Mouse (Mus musculus) erythroblast, adult 5-6 weeks (primary cell): ENCODE data around the gene Dhrs1. TPM values are rescaled to one million over a fixed set of nuclear protein-coding genes. Genes with fewer than 3 reads are reported as not detected.

ENCODE experiments used
- ATAC-seq: replicated peaks from 2 replicates; pipeline ENCODE4 v1.8.0; 2016; ENCODE audit warnings: moderate number of reproducible peaks, mild to moderate bottlenecking, moderate TSS enrichment, inconsistent platforms; ENCODE audit not compliant: poor library complexity, low FRiP score, severe bottlenecking
- total RNA-seq, 2 experiments: library from RNA; stranded (forward) in 1 of 2; stranded (reverse) in 1 of 2; fragments of 150-400 nt in 1 of 2; fragments of 200-764, 138-1000 nt in 1 of 2; gene quantifications; 2 replicates each; pipeline versions ENCODE4 v1.2.3 to v1.2.4; 2015 to 2017; ENCODE audit warnings: low replicate concordance in 2 of 2

The Dhrs1 gene
- total RNA-seq, 2 experiments from 2014 or later: 14.9 to 27.1 TPM

DNA sequence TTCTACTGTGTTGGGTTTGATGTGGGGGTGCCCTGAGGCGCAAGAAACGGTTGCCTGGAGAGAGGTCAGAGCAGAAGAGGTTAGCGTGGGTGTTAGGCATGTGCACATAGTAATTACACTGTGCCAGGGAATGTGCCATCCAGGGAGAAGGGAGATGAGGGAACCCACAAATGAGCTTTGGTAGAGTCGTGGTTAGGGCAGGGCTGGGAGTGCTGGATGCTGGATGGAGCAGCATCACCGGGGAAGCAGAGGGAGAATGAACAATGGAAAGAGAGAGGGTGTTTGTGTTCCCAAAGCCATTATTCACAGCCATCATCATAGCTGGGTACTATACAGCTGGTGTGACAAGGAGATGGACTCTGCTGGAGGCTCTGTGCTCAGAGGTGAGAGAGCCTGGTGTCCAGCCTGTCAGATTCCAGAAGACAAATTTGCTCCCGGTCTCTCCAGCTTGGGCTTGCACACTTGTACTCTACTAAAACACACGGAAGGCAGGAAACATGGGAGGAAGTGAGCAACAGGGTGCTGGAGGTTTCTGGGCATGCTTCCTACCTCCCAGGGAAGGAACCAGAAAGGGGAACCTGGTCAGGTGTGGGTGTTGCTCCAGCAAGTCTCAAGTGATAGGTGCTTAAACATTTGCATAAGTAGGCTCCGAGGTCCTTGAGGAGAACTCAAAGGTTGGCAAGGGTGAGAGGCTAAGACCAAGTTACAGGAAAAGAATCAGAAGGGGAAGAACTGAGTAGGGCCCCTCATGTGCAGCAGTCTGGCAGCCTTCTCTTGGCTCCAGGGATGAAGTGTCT is 17.4 kb downstream of the Dhrs1 start:
- no peak for ATAC-seq

GRCm38 (mm10) chr14:55726261-55726660 is 19.2 kb downstream of the Dhrs1 start:
- no peak for ATAC-seq

DNA sequence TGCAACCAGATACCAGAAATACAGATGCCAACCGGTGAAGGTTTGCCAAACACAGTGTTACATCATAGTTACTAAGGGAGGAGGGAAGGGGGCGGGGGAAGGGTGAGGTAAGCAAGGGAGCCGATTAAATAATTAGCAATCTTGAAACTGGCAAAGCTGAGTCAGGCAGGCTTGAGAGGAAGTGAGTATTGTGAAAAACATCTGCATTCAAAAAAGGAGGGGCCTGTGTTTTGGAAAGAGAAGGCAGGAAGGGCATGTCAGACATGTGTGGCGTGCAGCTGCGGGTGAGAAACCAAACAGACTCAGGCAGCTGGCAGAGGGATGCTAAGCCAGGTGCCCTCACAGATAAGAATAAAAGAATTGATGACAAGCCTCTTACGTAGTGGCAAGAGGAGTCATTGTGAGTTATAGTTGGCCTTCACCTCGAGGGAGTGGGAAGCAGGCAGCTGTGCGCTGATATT is 21.0 kb downstream of the Dhrs1 start:
- ATAC-seq: no peak

DNA sequence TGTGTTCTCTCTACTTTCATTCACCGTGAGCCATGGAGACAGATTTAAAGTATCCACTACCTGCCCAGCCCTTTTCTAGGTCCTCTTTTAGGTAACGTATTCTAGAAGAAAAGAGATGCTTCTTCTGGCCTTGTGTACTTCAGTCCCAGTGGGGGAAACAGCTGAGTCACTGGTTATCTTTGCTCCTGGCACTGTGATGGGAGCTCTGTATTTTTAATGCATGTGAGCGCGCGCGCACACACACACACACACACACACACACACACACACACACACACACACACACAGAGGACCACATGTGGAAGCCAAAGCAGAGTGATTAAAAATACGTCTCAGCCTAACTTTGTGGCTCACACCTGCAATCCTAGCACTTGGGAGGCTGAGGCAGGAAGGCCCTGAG is 22.1 kb downstream of the Dhrs1 start:
- peak; percentile 42; the same call in 1 of the 2 replicates for ATAC-seq

GRCm38 (mm10) chr14:55722438-55722945 is 23.0 kb downstream of the Dhrs1 start:
- no peak for ATAC-seq

GRCm38 (mm10) chr14:55721700-55722437 is 23.6 kb downstream of the Dhrs1 start, which contains the start of gene Rabggta:
Gene Rabggta (minus strand): TSS chr14:55722263.
- peak; percentile 93 for ATAC-seq

GRCm38 (mm10) chr14:55721076-55721475 is 24.4 kb downstream of the Dhrs1 start:
- no peak for ATAC-seq

GRCm38 (mm10) chr14:55720666-55721065 is 24.8 kb downstream of the Dhrs1 start:
- no peak for ATAC-seq

DNA sequence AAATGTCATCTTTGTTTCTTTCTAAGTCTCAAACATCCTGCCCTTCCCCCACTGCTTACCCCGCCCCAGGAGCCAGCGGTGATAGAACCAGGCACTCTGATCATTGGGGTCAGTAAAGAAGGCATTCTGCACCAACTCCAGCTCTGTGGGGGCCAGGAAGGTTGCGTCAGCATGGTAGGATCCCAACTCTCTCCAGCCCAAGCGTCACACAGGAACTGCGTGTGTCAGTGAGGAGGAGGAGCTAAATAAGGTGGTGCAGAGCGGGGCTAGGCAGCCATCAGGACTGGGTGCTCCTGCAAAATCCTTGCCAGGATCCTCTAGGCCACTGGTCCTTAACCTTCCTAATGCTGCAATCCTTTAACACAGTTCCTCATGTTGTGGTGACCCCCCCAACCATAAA is 25.8 kb downstream of the Dhrs1 start:
- no peak for ATAC-seq

GRCm38 (mm10) chr14:55716884-55717283 is 28.6 kb downstream of the Dhrs1 start:
- ATAC-seq: no peak

GRCm38 (mm10) chr14:55716271-55716670 is 29.2 kb downstream of the Dhrs1 start:
- no peak for ATAC-seq

GRCm38 (mm10) chr14:55714893-55715292 is 30.6 kb downstream of the Dhrs1 start:
- ATAC-seq: no peak

GRCm38 (mm10) chr14:55713729-55714122 is 31.8 kb downstream of the Dhrs1 start, which contains the start of gene Tgm1:
Gene Tgm1 (minus strand): TSS chr14:55713926.
- no peak for ATAC-seq

- ATAC-seq: no peak
Observed at GRCm38 (mm10) chr14:55713007-55713728, 32.3 kb downstream of the Dhrs1 start.

GRCm38 (mm10) chr14:55711786-55712185 is 33.7 kb downstream of the Dhrs1 start:
- no peak for ATAC-seq

- ATAC-seq: no peak
Observed at GRCm38 (mm10) chr14:55709509-55709908, 36.0 kb downstream of the Dhrs1 start.

DNA sequence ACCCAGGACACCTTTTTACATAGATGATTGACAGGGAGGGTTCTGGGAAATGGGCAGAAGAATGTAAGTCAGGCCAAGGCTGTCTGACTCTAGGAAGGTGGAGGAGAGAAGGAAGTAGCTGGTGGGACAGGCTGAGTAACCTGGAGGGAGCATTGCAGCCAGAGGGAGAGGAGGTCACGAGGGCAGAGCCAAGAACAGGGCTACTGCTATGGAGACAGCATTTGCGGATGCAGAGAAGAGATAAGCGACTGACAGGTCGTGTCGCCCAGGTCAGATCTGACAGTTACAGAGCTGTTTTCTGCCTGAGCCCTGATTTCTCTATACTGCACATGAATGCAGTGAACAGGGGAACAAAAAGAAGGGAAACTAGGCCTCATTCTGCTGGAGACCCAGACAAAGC is 38.1 kb downstream of the Dhrs1 start:
- no peak for ATAC-seq

DNA sequence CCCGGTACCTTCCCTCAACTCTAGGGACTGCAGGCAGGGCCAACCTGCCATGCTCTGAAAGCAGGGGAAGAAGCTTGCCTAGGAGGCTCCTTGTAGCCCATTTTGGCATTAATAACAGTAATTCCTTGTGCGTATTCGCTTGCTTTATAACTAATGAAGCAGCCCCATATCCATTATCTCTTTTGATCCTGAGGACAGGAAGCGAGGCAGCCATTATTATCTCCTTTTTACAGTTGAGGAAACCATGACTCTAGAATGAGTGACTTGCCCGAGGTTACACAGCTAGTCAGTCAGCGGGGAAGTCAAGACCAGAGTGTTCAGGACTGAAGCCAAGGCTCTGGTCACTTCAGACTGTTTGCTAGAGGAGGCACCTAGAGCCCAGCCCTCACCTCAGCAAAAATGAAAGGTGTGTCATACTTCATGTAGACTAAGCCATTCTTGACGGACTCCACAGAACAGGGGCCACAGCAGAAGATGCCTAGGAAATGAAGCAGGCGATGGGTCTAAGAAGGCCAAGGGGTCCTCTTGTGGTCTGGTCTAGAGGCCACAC is 39.4 kb downstream of the Dhrs1 start:
- ATAC-seq: no peak

DNA sequence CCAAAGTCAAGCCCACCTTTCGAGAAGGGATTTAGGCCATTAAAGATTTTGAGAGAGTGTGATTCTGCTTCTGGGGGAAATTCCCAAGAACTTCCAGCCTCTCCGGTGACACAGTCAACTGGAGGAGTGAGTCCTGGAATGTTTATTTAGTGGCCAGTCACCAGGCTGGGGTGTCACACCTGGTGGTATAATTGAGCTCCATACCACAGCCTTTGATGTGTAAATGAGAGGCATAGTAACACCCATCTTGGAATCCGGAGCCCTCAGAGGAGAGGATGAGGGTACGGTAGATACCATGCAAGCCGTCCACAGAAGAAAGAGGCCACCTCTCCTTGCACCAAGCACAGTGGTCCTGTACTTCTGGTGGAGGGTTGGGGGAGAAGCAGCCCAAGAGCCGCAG is 42.7 kb downstream of the Dhrs1 start:
- no peak for ATAC-seq

- ATAC-seq: no peak
Observed at GRCm38 (mm10) chr14:55701131-55701530, 44.4 kb downstream of the Dhrs1 start.
